Mouse (Mus musculus) liver, adult (tissue): ENCODE data around the gene Ptpn21.

Experiments used
- GATA4 ChIP-seq: IDR thresholded peaks from 2 replicates; pipeline ENCODE4 v1.6.1; 2014; ENCODE audit warnings: mild to moderate bottlenecking, low read length; ENCODE audit not compliant: insufficient replicate concordance

Gene Ptpn21

DNA sequence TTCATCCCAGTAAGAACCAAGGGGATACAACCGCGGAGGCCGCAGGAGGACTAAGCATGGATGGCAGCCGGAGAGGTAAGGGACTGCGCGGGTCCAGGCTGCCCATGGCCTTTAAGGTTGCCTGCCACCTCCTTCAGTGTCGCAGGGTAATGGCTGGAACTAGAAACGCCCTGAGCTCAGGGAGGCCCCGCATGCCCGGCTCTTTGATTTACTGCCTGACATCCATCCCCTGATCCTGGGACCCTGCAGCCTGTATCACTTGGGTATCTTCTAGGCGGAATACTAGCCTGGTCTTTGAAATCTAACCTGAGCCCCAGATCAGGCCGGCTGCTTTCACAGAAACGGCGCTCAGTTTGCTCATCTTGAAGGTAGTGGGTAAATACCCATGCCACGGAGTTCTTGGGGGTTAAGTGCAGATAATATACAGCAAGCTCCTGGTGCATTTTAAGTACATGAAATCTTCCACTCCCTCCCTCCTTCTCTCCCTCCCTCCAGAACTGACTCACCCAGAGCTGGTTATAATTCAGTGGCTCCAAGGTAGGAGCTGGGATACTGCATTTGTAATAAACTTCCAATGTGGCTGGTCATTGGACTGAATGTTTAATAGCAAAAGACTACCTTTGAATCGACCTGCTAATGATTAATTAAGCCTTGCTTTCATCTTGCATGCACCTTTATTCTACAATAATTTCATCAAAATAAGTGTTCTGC is 108.8 kb downstream of the Ptpn21 start:
- TF ChIP-seq GATA4, result no peak

DNA sequence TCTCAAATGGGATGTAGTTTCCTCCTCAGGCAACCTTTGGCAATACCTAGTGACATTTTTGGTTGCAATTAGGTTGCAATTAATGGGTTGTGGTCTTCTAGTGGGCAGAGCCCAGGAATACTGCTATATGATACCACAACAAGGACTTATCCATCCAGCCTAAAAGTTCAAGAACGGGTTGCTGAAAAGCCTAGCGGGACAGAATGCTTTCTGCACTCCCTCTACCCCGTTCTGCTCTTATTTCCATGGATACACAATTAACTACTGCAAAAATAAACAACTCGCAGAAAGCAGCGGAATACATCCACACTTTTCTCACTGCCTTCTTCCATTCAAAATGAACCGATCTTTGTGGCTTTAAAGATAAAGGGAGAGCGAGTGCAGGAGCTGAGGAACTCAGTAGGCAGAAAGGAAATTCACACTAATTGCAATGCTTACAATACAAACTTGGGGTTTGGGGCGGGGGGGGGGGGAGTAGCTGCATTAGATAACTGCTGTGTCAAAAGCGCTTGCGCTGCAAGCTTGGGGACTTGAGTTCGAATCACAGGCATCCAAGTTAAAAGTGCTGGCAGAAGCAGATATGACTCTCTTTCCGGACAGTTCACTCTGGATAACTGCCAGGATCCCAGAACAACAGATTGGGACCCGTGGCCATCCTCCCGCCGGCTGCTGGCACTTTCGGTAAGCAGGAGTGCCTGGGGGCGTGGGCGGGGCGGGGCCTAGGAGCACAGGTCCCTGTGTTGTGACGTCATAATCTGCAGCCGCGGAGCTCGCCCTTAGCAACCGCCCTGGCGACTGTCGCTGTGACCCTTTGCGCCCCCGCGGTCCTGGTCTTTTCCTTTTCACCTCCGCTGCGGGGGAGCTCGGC is 109.6 kb downstream of the Ptpn21 start, which contains the start of gene Spata7:
Gene Spata7, plus strand, starts transcription at position 766 of the 868 bp plus-strand sequence.
- peak; percentile 30; the same call in 1 of the 2 replicates for TF ChIP-seq GATA4
